Mouse (Mus musculus) olfactory bulb, adult 2 months (tissue): ENCODE results near the gene Mn1.

Experiments
- CTCF ChIP-seq: fragments of 200-500 bp; IDR thresholded peaks from 2 replicates; pipeline ENCODE4 v1.5.1; 2012; ENCODE audit warnings: low read depth, mild to moderate bottlenecking, low read length, moderate library complexity; ENCODE audit not compliant: insufficient read depth
- POLR2A ChIP-seq: fragments of 200-500 bp; IDR thresholded peaks from 2 replicates; pipeline ENCODE4 v1.6.1; 2012; ENCODE audit warnings: mild to moderate bottlenecking, low read depth, low read length, moderate library complexity; ENCODE audit not compliant: insufficient read depth

DNA sequence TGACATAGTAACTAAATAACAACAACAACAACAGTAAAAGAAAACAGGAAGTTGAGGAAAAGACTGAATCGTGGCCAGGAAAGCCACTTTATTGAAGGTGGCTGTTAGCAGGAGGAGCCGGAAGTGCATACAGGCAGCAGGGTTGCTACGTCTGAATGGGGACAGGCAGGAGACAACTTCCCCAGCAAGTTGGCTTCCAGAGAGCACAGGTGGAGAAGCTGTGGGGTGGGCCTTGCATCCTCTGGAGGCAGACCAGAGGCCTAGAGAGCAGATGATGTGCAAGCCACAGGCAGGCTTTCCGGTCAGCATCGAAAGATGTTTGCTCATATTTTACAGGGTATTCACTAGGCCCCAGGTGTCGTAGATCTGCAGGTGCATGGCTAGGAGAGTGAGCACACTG lies 88.7 kb downstream of the Mn1 start:
- no peak for TF ChIP-seq CTCF
- no peak for TF ChIP-seq POLR2A
